Mouse (Mus musculus): Measurements from ENCODE around the gene Rrp15. TPM values are rescaled to one million over a fixed set of nuclear protein-coding genes. Genes with fewer than 3 reads are reported as not detected.

Gene Rrp15
- polyA plus RNA-seq, 1 experiment, result 5.7 TPM

- no peak for TF ChIP-seq CTCF (IDR thresholded peaks at IDR 0.05; ENCODE audit: low read depth, low read length)
- no peak for TF ChIP-seq POLR2A (IDR thresholded peaks at IDR 0.05; ENCODE audit: borderline replicate concordance, low read depth, low read length)
These were observed 66.6 kb downstream of the Rrp15 start for GRCm38 (mm10) chr1:186682606-186683005.

DNA sequence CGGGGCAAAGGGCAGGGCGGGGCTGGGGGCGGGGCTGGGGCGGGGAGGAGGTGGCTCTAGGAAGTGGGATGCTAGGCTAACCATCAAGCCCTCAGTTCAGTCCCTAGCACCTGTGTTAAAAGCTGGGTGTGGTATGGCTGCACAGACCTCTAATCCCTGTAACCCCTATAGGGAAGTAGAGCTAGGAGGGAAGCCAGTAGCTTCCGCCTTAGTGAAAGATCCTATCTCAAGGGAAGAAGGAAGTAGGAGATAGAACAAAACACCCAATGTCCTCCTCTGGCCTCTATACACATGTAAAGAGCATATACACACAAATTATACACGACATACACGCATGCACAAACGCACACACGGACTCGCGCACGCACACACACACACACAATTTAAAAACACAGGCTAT is 71.5 kb downstream of the Rrp15 start:
- H3K27ac ChIP-seq (ENCODE audit: insufficient read depth, low read depth, low read length), result no peak overlapping the region
- no peaks in the 10 kb centered on the region for H3K4me1 ChIP-seq (ENCODE audit: control insufficient read depth, insufficient read depth, low read length)
- H3K4me3 ChIP-seq (ENCODE audit: insufficient read depth, low read length), result no peak overlapping the region
- no peak for TF ChIP-seq CTCF (IDR thresholded peaks at IDR 0.05; ENCODE audit: low read depth, low read length)
- no peak for TF ChIP-seq POLR2A (IDR thresholded peaks at IDR 0.05; ENCODE audit: borderline replicate concordance, low read depth, low read length)

More at GRCm38 (mm10) chr1:186682606-186683005, 66.6 kb downstream of the Rrp15 start:
- no peak overlapping the region for H3K27ac ChIP-seq (ENCODE audit: insufficient read depth, low read depth, low read length)
- no peak overlapping the region for H3K4me3 ChIP-seq (ENCODE audit: insufficient read depth, low read length)
- H3K4me1 ChIP-seq (ENCODE audit: control insufficient read depth, insufficient read depth, low read length), result no peaks in the 10 kb centered on the region

DNA sequence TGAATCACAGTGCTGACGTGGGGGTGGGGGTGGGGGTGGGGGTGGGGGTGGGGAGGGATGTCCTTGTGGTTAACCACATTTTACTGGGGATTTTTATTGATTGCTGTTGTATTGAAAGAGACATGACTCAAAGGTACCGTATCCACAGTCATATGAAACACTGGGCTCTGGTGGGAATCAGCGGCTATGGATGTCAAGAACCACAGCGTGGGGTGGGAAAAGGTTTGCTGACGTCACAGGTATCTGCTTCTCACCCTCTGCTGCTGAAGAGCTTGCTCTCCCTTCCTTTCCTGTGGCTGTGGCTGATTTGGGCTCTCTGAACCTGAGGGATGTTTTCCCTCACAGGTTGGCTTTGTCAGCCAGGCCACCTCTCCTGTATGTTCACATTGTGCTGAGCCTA is 73.0 kb downstream of the Rrp15 start:
- no peak overlapping the region for H3K4me3 ChIP-seq (ENCODE audit: insufficient read depth, low read length)
- H3K4me1 ChIP-seq (ENCODE audit: control insufficient read depth, insufficient read depth, low read length), result no peaks in the 10 kb centered on the region
- TF ChIP-seq CTCF (IDR thresholded peaks at IDR 0.05; ENCODE audit: low read depth, low read length) (no peak), POLR2A (IDR thresholded peaks at IDR 0.05; ENCODE audit: borderline replicate concordance, low read depth, low read length) (no peak)
- H3K27ac ChIP-seq (ENCODE audit: insufficient read depth, low read depth, low read length), result no peak overlapping the region

GRCm38 (mm10) chr1:186675263-186675662 is 73.9 kb downstream of the Rrp15 start:
- H3K4me3 ChIP-seq (ENCODE audit: insufficient read depth, low read length), result no peak overlapping the region
- TF ChIP-seq CTCF (IDR thresholded peaks at IDR 0.05; ENCODE audit: low read depth, low read length) (no peak), POLR2A (IDR thresholded peaks at IDR 0.05; ENCODE audit: borderline replicate concordance, low read depth, low read length) (no peak)
- H3K4me1 ChIP-seq (ENCODE audit: control insufficient read depth, insufficient read depth, low read length), result no peaks in the 10 kb centered on the region
- H3K27ac ChIP-seq (ENCODE audit: insufficient read depth, low read depth, low read length), result no peak overlapping the region

DNA sequence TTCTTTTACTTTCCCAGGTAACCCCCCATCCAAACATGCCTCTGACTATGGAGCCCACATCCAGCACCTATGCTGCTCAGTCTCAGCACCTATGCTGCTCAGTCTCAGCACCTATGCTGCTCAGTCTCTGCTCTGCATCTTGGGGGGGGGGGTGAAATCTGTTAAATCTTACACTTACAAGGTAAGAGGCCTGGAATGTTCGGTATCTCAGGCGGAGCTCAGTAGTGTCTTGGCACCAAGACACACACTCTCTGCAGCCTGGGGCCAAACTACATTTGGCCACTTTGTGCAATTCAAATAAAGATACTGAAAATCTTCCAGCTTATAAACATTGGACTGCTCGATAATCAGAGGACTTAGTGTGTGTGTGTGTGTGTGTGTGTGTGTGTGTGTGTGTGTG is 74.5 kb downstream of the Rrp15 start:
- Histone ChIP-seq H3K4me1 (ENCODE audit: control insufficient read depth, insufficient read depth, low read length) (no peaks in the 10 kb centered on the region), H3K4me3 (ENCODE audit: insufficient read depth, low read length) (no peak overlapping the region), H3K27ac (ENCODE audit: insufficient read depth, low read depth, low read length) (no peak overlapping the region)
- TF ChIP-seq POLR2A (IDR thresholded peaks at IDR 0.05; ENCODE audit: borderline replicate concordance, low read depth, low read length) (no peak), CTCF (IDR thresholded peaks at IDR 0.05; ENCODE audit: low read depth, low read length) (no peak)

DNA sequence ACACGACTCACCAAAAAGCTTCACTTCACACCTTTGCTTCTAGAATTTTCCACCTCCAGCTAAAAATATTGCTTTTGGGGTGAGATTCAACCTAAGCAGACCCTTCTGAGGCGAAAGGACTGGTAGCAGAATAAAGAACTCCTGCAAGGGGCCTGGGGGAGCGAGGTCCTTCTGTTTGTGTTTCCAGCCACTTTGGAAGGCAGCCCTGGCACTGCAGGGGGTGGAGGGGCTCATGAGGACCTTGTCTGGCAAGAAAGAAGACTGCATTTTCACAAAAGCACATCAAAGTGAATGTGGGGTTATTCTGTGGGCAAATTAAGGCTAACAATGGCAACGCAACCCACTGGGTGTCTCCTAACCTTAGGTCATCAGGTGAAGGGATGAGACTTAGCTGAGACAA is 76.0 kb downstream of the Rrp15 start:
- H3K27ac ChIP-seq (ENCODE audit: insufficient read depth, low read depth, low read length), result no peak overlapping the region
- no peak for TF ChIP-seq CTCF (IDR thresholded peaks at IDR 0.05; ENCODE audit: low read depth, low read length)
- TF ChIP-seq POLR2A (IDR thresholded peaks at IDR 0.05; ENCODE audit: borderline replicate concordance, low read depth, low read length), result no peak
- H3K4me1 ChIP-seq (ENCODE audit: control insufficient read depth, insufficient read depth, low read length), result no peaks in the 10 kb centered on the region
- no peak overlapping the region for H3K4me3 ChIP-seq (ENCODE audit: insufficient read depth, low read length)

Other genes starting within 250 kb of the Rrp15 start
- 0.55 and 0.81 TPM in 2 replicates for gene Tgfb2, start 43.4 kb downstream of the Rrp15 start, polyA plus RNA-seq (2012; ENCODE audit: insufficient read depth, insufficient read length, missing spikeins)
- not detected in 2 replicates for gene D1Pas1, start 218.1 kb upstream of the Rrp15 start, polyA plus RNA-seq (2012; ENCODE audit: insufficient read depth, insufficient read length, missing spikeins)

Data from bone marrow macrophage, adult 2 months (primary cell).